Mouse (Mus musculus) cortical plate, adult 2 months (tissue): ENCODE results near the gene Smc4.

Source experiments
- CTCF ChIP-seq: fragments of 200-500 bp; IDR thresholded peaks from 2 replicates; pipeline ENCODE4 v1.5.1; 2011; ENCODE audit warnings: mild to moderate bottlenecking, control low read depth, low read length; ENCODE audit not compliant: insufficient read depth; ENCODE audit errors: extremely low read depth
- POLR2A ChIP-seq: fragments of 200-500 bp; IDR thresholded peaks from 2 replicates; pipeline ENCODE4 v1.6.1; 2011; ENCODE audit warnings: mild to moderate bottlenecking, low read length, control low read depth; ENCODE audit not compliant: insufficient read depth; ENCODE audit errors: extremely low read depth

GRCm38 (mm10) chr3:68979187-68979586 is 25.4 kb upstream of the Smc4 start:
- no peak for TF ChIP-seq CTCF
- no peak for TF ChIP-seq POLR2A
